Mouse (Mus musculus): ENCODE measurements at regions not wholly inside any gene's neighbourhood (a gene's known extent, or its start where the extent isn't known, plus 50 kb on each side); places are given as distances from the start of the nearest gene placed in this dataset.

DNA sequence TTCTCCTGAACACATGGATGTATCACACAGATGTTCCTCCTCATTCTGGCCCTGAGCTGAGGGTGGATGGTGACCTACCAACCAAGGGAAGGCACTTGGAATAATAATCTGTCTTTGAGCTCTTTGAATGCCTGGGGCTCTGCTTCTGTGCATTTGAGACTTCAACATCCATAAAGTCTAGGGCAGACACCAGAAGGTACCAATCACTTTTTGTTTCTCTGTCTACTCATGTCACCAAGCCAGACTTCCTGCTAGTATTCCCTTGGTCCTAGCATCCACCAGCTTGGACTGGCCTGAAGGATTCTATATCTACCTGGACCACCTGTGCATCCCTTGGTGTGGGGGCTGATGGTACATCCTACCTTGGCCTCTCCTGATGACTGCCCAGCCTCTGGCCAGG, 291.7 kb downstream of the Gm9195 start:
- TF ChIP-seq CTCF (IDR thresholded peaks at IDR 0.05; ENCODE audit: low read depth, low read length) (no peak), POLR2A (IDR thresholded peaks at IDR 0.05; ENCODE audit: extremely low read depth, insufficient read depth, low read length) (no peak)

All from liver, adult 2 months (tissue).